Mouse (Mus musculus) forebrain, postnatal 0 days (tissue): ENCODE results near the gene Nxt1. TPM values are rescaled to one million over a fixed set of nuclear protein-coding genes. Genes with fewer than 3 reads are reported as not detected.

Source experiments
- ATAC-seq: fragments of 200-750 bp; cut with Nextera tagmentation; 2 replicates; pipeline ENCODE4 v1.8.0; 2017; ENCODE audit warnings: mild to moderate bottlenecking, moderate library complexity
- DNase-seq: peaks from one replicate; pipeline ENCODE4 v3.0.0-alpha.2; 2015
- H3K27ac ChIP-seq: fragments of 300-500 bp; sonication (generic); 2 replicates; pipeline ENCODE4 v1.5.1; 2014; ENCODE audit warnings: low read depth, mild to moderate bottlenecking, antibody characterized with exemption, low read length, moderate library complexity, mixed read lengths
- H3K27me3 ChIP-seq: fragments of 300-500 bp; sonication (generic); 2 replicates; pipeline ENCODE4 v1.6.1; 2014; ENCODE audit warnings: mild to moderate bottlenecking, low read length, mixed read lengths; ENCODE audit not compliant: insufficient read depth
- H3K36me3 ChIP-seq: fragments of 300-500 bp; sonication (generic); 2 replicates; pipeline ENCODE4 v1.6.1; 2014; ENCODE audit warnings: mild to moderate bottlenecking, moderate library complexity; ENCODE audit not compliant: insufficient read depth
- H3K4me1 ChIP-seq: fragments of 300-500 bp; sonication (generic); 2 replicates; pipeline ENCODE4 v1.6.1; 2014; ENCODE audit warnings: antibody characterized with exemption; ENCODE audit not compliant: insufficient read depth
- H3K4me2 ChIP-seq: fragments of 300-500 bp; sonication (generic); 2 replicates; pipeline ENCODE4 v1.6.1; 2014; ENCODE audit warnings: low read depth, mild to moderate bottlenecking, moderate library complexity
- H3K4me3 ChIP-seq: fragments of 300-500 bp; sonication (generic); 2 replicates; pipeline ENCODE4 v1.5.1; 2014; ENCODE audit warnings: low read depth, low read length, mixed read lengths
- H3K9ac ChIP-seq: fragments of 300-500 bp; sonication (generic); 2 replicates; pipeline ENCODE4 v1.6.1; 2014; ENCODE audit warnings: mild to moderate bottlenecking
- H3K9me3 ChIP-seq: fragments of 300-500 bp; sonication (generic); 2 replicates; pipeline ENCODE4 v1.6.1; 2016; ENCODE audit warnings: low read length
- CTCF ChIP-seq: sonication (generic); IDR thresholded peaks from 2 replicates; pipeline ENCODE4 v1.5.1; 2016; ENCODE audit warnings: antibody characterized with exemption, control low read depth, low read depth
- WGBS: fragments of 180-500 bp; shearing (Covaris S2); extraction: QIAGEN DNeasy Blood & Tissue Kit; methylation state at CpG from one replicate; pipeline ENCODE4 v1.1.7; 2014; 5-methylcytosine and 5-hydroxymethylcytosine counted together
- polyA plus RNA-seq: library from polyadenylated mRNA; unstranded; fragments of >200 nt; fragmentation: Nextera tagmentation; extraction: Ambion mirVana; gene quantifications from 2 replicates; pipeline ENCODE4 v1.2.1, GENCODE M21; 2015
- total RNA-seq: library from RNA; depleted of rRNA; stranded (reverse); fragments of >200 nt; gene quantifications from 2 replicates; pipeline ENCODE4 v1.2.3, GENCODE M21; 2014

The Nxt1 gene
- total and polyA plus RNA-seq, 2 experiments from 2014 or later = 29.6 to 34.6 TPM

DNA sequence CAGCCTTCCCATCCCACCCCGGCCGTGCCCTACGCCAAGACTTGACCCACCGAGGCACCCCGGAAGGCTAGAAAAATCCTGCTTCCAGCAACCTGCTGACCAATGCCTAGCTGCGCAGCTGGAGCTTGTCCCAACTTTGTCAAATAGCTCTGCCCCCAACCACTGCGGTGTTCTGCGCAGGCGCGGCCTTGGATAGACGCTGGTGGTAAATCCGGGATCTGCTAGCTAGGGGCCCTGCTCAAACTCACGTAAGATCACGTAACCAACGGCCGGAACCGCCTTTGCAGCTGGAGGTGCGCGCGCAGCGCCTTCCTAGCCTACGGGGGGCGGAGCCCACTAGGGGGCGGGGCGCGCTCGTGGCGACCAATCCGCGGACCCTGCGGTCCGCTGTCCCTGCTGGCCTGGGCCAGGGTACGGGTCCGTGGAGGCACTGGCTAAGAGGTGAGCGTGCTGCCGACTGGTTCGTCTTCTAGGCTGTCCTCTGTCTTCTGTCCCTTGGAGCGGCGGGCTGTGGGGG, 8.4 kb downstream of the Nxt1 start, which contains the start of gene Gzf1:
Gzf1 (plus strand) TSS at position 249 of the 517 bp plus-strand sequence.
- H3K9ac ChIP-seq = peak within 1 kb of the TSS; percentile 73
- ATAC-seq (peak; percentile 95), DNase-seq (peak; percentile 99)
- peaks cover 32% of the 10 kb centered on the region for H3K36me3 ChIP-seq
- peaks cover 16% of the 10 kb centered on the region for H3K4me1 ChIP-seq
- H3K27ac ChIP-seq = peak within 1 kb of the TSS; percentile 78
- under 1% methylated on average over 39 of the region's 39 CpGs for WGBS
- no peaks in the 10 kb centered on the region for H3K9me3 ChIP-seq
- TF ChIP-seq CTCF = peak; percentile 59
- no peaks in the 10 kb centered on the region for H3K27me3 ChIP-seq
- peak within 1 kb of the TSS; percentile 85 for H3K4me2 ChIP-seq
- H3K4me3 ChIP-seq = peak within 1 kb of the TSS; percentile 62

DNA sequence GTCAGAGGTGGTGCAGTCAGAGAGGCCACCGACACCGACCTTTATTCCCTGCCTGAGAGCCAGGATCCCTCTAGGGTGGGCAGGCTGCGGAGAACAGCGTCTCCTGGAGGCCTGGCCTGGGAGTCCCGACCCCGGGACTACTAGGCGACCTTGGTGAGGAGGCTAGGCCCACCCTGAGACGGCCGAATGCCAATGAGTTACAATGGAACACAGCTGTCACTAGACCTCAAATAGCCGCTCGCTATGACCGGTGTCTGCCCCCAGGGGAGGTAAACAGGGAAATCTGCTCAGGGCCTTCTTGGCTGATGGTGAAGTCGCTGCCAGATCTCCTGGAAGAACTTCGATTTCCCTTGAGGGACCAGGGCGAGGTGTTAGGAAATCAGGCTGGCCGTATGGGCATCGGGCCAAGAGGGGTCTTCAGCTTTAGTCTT, 9.1 kb downstream of the Nxt1 start:
- 9% methylated on average over 17 of the region's 17 CpGs for WGBS
- Histone ChIP-seq H3K9ac (peak overlapping the region; percentile 73), H3K9me3 (no peaks in the 10 kb centered on the region), H3K36me3 (peaks cover 32% of the 10 kb centered on the region), H3K4me1 (peaks cover 16% of the 10 kb centered on the region), H3K27me3 (no peaks in the 10 kb centered on the region), H3K4me3 (peak overlapping the region; percentile 62), H3K27ac (peak overlapping the region; percentile 42), H3K4me2 (peak overlapping the region; percentile 85)
- ATAC-seq = peak; percentile 51
- DNase-seq = no peak
- TF ChIP-seq CTCF = peak; percentile 55

DNA sequence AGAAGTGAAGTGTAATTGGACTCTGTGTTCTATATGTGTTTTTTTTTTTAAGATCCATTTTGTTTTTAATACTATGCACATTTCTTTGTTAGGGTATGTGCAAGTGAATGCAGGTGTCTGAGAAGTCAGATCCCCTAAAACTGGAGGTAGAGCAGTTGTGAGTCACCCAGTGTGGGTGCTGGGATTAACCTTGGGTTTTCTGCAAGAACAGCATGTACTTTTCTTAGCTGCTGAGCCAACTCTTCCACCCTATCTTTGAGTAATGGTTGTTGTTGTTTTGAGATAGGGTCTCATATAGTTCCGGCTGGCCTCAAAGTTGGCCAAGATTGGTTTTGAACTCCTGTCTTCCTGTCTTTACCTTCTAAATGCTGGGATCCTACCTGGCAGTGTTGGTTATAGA, 10.6 kb downstream of the Nxt1 start:
- Histone ChIP-seq H3K27ac (no peak overlapping the region), H3K27me3 (no peaks in the 10 kb centered on the region), H3K36me3 (peaks cover 36% of the 10 kb centered on the region), H3K4me3 (no peak overlapping the region), H3K9ac (no peak overlapping the region), H3K4me1 (peaks cover 16% of the 10 kb centered on the region), H3K4me2 (no peak overlapping the region), H3K9me3 (no peaks in the 10 kb centered on the region)
- TF ChIP-seq CTCF = no peak
- ATAC-seq = no peak
- DNase-seq = no peak
- 100% methylated on average over 1 of the region's 1 CpGs for WGBS

DNA sequence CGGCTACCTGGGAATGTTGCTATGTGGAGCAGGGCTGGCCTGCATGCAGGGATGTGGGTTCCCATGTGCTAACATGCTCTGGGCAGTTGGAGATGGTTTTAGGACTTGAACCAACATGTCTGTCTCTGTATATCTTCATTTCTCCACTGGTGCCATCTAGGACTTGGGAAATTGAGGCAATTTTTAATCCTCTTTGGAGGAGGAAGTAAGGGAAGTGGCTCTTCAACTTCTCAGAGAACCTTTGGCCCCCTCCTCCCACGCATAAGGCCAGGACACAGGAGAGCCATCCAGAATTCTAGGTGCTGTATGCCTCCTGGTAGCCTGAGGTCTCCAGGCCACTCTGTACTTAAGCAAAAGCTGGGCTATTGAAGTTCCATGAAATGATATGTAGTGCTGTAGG, 12.6 kb downstream of the Nxt1 start:
- no peak for ATAC-seq
- no peak overlapping the region for H3K9ac ChIP-seq
- no peaks in the 10 kb centered on the region for H3K27me3 ChIP-seq
- no peak overlapping the region for H3K4me3 ChIP-seq
- peaks cover 49% of the 10 kb centered on the region for H3K36me3 ChIP-seq
- 98% methylated on average over 2 of the region's 2 CpGs for WGBS
- no peak overlapping the region for H3K4me2 ChIP-seq
- TF ChIP-seq CTCF = no peak
- H3K27ac ChIP-seq = no peak overlapping the region
- H3K4me1 ChIP-seq = peaks cover 9% of the 10 kb centered on the region
- no peaks in the 10 kb centered on the region for H3K9me3 ChIP-seq
- DNase-seq = no peak

DNA sequence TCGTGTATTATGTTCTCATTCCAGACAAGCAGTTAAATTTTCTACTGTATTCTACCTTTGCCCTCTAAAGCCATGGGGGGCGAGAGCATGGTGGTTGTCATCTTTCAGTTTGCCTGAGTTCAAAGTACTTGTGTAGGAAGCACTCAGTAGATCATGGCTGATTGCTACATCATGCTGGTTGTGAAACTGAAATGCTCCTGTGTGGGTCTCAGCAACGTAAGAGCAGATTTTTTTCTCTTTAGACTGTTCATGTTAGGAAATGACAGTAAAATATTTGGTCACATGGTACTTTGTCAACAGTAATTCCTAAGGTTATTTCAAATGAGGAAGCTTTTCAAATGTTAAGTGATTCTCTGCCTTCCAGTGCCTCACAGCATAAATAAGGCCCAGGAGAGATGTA, 13.3 kb downstream of the Nxt1 start:
- peaks cover 9% of the 10 kb centered on the region for H3K4me1 ChIP-seq
- TF ChIP-seq CTCF = no peak
- H3K4me2 ChIP-seq = no peak overlapping the region
- H3K27me3 ChIP-seq = no peaks in the 10 kb centered on the region
- H3K27ac ChIP-seq = no peak overlapping the region
- H3K36me3 ChIP-seq = peaks cover 56% of the 10 kb centered on the region
- no peak for ATAC-seq
- no peak overlapping the region for H3K4me3 ChIP-seq
- no peaks in the 10 kb centered on the region for H3K9me3 ChIP-seq
- H3K9ac ChIP-seq = no peak overlapping the region
- no peak for DNase-seq
- 89% methylated on average over 3 of the region's 3 CpGs for WGBS

DNA sequence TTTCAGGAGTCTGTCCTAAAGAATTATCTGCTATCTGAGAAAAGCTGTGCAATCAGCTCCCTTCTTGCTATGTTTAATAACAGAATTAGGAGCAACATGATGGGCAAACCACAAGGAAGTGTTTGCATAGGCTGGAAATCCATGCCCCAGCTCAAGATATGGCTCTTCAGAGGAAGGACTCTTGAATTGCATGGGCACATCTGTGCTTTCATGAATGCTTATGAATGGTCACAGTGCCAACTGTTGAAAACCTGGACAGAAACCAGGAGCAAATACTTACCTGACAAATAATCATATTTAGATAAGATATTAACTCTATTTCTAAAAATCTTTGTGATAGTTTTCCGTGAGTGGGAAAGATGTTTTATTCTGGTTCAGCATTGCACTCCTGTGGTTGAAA, 14.5 kb downstream of the Nxt1 start:
- WGBS = 87% methylated on average over 1 of the region's 1 CpGs
- DNase-seq (no peak), ATAC-seq (no peak)
- no peak overlapping the region for H3K9ac ChIP-seq
- no peaks in the 10 kb centered on the region for H3K27me3 ChIP-seq
- H3K4me1 ChIP-seq = peaks cover 6% of the 10 kb centered on the region
- H3K4me3 ChIP-seq = no peak overlapping the region
- H3K36me3 ChIP-seq = peaks cover 67% of the 10 kb centered on the region
- no peaks in the 10 kb centered on the region for H3K9me3 ChIP-seq
- H3K27ac ChIP-seq = no peak overlapping the region
- TF ChIP-seq CTCF = no peak
- no peak overlapping the region for H3K4me2 ChIP-seq

DNA sequence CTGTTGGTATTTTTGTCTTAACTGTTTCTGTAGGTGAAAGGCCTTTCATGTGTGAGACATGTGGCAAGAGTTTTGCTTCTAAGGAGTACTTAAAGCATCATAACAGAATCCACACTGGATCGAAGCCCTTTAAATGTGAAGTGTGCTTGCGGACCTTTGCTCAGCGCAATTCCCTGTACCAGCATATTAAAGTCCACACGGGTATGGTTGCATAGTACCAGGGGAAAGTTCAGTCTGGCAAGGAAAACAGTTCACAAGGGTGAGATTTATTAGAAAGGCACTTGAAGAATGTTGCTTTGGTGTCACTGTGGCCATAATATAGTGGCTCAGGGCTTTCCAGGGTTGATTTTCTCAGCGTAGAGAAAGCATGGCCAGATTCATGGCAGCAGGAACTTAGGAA, 15.6 kb downstream of the Nxt1 start:
- H3K4me3 ChIP-seq = no peak overlapping the region
- H3K9ac ChIP-seq = no peak overlapping the region
- H3K27me3 ChIP-seq = no peaks in the 10 kb centered on the region
- H3K4me2 ChIP-seq = no peak overlapping the region
- peaks cover 68% of the 10 kb centered on the region for H3K36me3 ChIP-seq
- TF ChIP-seq CTCF = no peak
- no peaks in the 10 kb centered on the region for H3K4me1 ChIP-seq
- H3K27ac ChIP-seq = no peak overlapping the region
- WGBS = 96% methylated on average over 5 of the region's 5 CpGs
- H3K9me3 ChIP-seq = no peaks in the 10 kb centered on the region
- DNase-seq = no peak
- no peak for ATAC-seq
